Comparison of ENCODE assay signal across 12 mouse cellular contexts in the genomic region with DNA sequence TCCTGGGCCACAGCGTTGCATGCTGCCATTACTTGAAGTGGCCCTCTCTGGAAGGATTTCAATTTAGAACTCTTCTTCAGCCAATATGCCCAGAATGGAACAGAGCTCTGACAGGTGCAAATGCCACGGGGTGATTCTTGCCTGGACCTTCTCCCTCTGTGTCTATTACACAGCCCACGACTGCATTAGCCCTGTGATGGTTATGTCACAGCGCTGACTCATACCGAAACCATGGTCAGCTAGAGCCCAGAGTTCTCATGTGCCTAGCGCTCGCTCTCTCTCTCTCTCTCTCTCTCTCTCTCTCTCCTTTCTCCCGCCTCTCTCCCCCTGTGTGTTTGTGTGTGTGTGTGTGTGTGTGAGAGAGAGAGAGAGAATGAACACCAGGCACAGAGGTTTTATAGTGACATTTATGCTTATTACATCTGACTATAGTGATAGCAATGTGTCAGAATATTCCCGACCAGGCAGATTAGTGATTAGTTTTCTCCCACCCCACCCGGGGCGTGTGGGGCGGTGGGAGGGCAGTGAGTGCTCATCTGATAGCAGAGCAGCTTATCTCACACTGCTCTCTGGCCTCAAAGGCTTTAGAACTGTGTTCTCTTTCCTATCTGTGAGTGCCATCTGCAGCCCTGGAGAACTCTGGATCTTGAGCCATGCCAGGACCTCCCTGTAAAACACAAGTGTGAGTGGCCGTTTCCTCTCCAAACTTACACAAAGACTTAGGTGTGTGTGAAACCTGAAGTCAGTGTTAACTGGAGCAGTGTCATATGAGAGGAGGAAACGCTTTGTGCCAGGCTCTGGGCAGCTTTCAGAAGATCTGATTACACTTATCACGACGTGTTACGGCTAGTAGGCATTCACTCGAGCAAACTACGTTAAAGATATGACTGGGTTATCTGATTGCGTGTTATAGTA. TPM values are rescaled to one million over a fixed set of nuclear protein-coding genes. Genes with fewer than 3 reads are reported as not detected.
A peak's percentile ranks its signal among the peaks of the same experiment; 100 is the strongest.
DNase-seq lines count a peak whose midpoint lies in the region; ATAC-seq and TF ChIP-seq lines count a peak whose summit lies in the region.
"Had no signal": no experiment of that assay in that cellular context is flagged by ENCODE, and none has a peak within 500 bp of the region (broad histone marks: within the 10 kb centered on the region; RNA-seq: fewer than 3 reads in every experiment).

No protein-coding gene starts in this region.

- H3K9ac ChIP-seq in lung, postnatal 0 days (replicated peaks; ENCODE audit: low read depth), result no peak overlapping the region
- H3K9ac ChIP-seq: embryonic facial prominence, embryonic 12.5 days; lung, embryonic 15.5 days had no signal

- no peak for TF ChIP-seq EP300 in lung, postnatal 0 days (IDR thresholded peaks at IDR 0.05)

- H3K27me3 ChIP-seq in lung, postnatal 0 days (replicated peaks; ENCODE audit: insufficient read depth, low read length), result no peaks in the 10 kb centered on the region
- peaks cover 25% of the 10 kb centered on the region for H3K27me3 ChIP-seq in Patski

- H3K36me3 ChIP-seq in lung, postnatal 0 days (ENCODE audit: insufficient read depth, low read length), result no peaks in the 10 kb centered on the region
- H3K36me3 ChIP-seq: embryonic facial prominence, embryonic 12.5 days; lung, embryonic 15.5 days had no signal

- H3K9me3 ChIP-seq in lung, postnatal 0 days (ENCODE audit: low read length), result no peaks in the 10 kb centered on the region
- H3K9me3 ChIP-seq: embryonic facial prominence, embryonic 12.5 days; lung, embryonic 15.5 days had no signal

- no peak for TF ChIP-seq CTCF in lung, postnatal 0 days (IDR thresholded peaks at IDR 0.05)
- TF ChIP-seq CTCF in lung, adult 2 months (IDR thresholded peaks at IDR 0.05; ENCODE audit: insufficient read depth, low read length), result no peak
- no peak for TF ChIP-seq CTCF in Patski (IDR thresholded peaks at IDR 0.05)

- H3K4me3 ChIP-seq in lung, postnatal 0 days (ENCODE audit: low read depth, low read length), result no peak overlapping the region
- H3K4me3 ChIP-seq in lung, adult 2 months (replicated peaks; ENCODE audit: extremely low read depth, low read depth, low read length), result no peak overlapping the region
- H3K4me3 ChIP-seq: embryonic facial prominence, embryonic 12.5 days; lung, embryonic 15.5 days had no signal

- peak; percentile 18 for DNase-seq in lung, postnatal 0 days (ENCODE audit: low spot score)
- no peak for DNase-seq in lung, adult 2 months
- no peak for DNase-seq in Patski (ENCODE audit: low read depth, low spot score)
- no peak for DNase-seq in left cerebral cortex, adult 11 months (ENCODE audit: low spot score)
- DNase-seq in layer of hippocampus, adult 18-20 months (ENCODE audit: low spot score in 2 of 2), result no peak
- DNase-seq: right cerebral cortex, postnatal 4 days had no signal

- 42% methylated on average over 20 of the region's 20 CpGs for WGBS in lung, postnatal 0 days
- 43% methylated on average over 20 of the region's 20 CpGs for WGBS in lung, adult 2 months

- CTCF ChIA-PET in Patski (lab: Charles Lee), result no interaction called here

- no peak for TF ChIP-seq POLR2A in lung, adult 2 months (IDR thresholded peaks at IDR 0.05; ENCODE audit: borderline replicate concordance, extremely low read depth, low read depth, low read length)

- H3K4me1 ChIP-seq in lung, postnatal 0 days (ENCODE audit: insufficient read depth, low read depth, low read length), result no peaks in the 10 kb centered on the region
- H3K4me1 ChIP-seq in lung, adult 2 months (ENCODE audit: control insufficient read depth, insufficient read depth, low read length), result no peaks in the 10 kb centered on the region
- H3K4me1 ChIP-seq: lung, embryonic 15.5 days had no signal

- in situ Hi-C loops in Patski (cut with MboI; ENCODE audit: low pct_unique_long_range_greater_than_20kb), result no loop called here

- POLR2A ChIA-PET in Patski (lab: Charles Lee), result interaction anchor here (0.6 kb wide), 1 partner anchor 1137 kb away, joined by 5 read pairs; no protein-coding TSS in a partner anchor

- H3K27ac ChIP-seq in lung, postnatal 0 days (ENCODE audit: low read length), result no peak overlapping the region
- H3K27ac ChIP-seq: embryonic facial prominence, embryonic 12.5 days; lung, embryonic 15.5 days had no signal

- no peak for ATAC-seq in lung, postnatal 0 days
- ATAC-seq in Patski, result peak; percentile 51
- ATAC-seq in hematopoietic stem cell, adult 5-6 weeks (replicated peaks in 1 of 2; ENCODE audit: insufficient read depth in 1 of 2, low FRiP score in 2 of 2, low TSS enrichment in 1 of 2, low read depth in 1 of 2, poor library complexity in 2 of 2, severe bottlenecking in 2 of 2), result peak; percentile 83 to 89
- ATAC-seq in neutrophil, adult 5-6 weeks (ENCODE audit: extremely low read depth, insufficient number of reproducible peaks, low FRiP score, poor library complexity, severe bottlenecking), result peak; percentile 50; the same call in 1 of the 2 replicates
- ATAC-seq in erythroblast, adult 5-6 weeks (replicated peaks; ENCODE audit: low FRiP score, poor library complexity, severe bottlenecking), result no peak
- ATAC-seq: hindbrain, embryonic 16.5 days had no signal

- no peak overlapping the region for H3K4me2 ChIP-seq in lung, postnatal 0 days (replicated peaks; ENCODE audit: low read depth, low read length)
- H3K4me2 ChIP-seq: embryonic facial prominence, embryonic 12.5 days; lung, embryonic 15.5 days had no signal

RNA-seq across cellular contexts. Expression of gene Grap2, which starts 10.4 kb away (rescaled TPM):
- 1.9 and 2.2 TPM in 2 replicates for polyA plus RNA-seq in lung, postnatal 0 days (2015; fragmentation: Nextera tagmentation; extraction: Ambion mirVana)
- 5.3 and 7.3 TPM in 2 replicates for polyA plus RNA-seq in lung, adult 2 months (2012; rRNA removed)
- not detected for polyA plus RNA-seq in Patski (2021)
- 2.6 and 2.9 TPM in 2 replicates for total RNA-seq in hematopoietic stem cell, adult 5-6 weeks (2017)
- 108 and 112 TPM in 2 replicates for total RNA-seq in neutrophil, adult 5-6 weeks (2017)
- total RNA-seq in erythroblast, adult 5-6 weeks (2015; ENCODE audit: low replicate concordance), result 138 and 159 TPM in 2 replicates
- 126 and 164 TPM in 2 replicates for total RNA-seq in erythroblast, adult 5-6 weeks (2017; ENCODE audit: low replicate concordance)
- total RNA-seq in layer of hippocampus, adult 18-20 months (2021), result under 1 TPM; 0.05 to 0.10 TPM

RNA-seq across cellular contexts. Expression of gene Enthd1, which starts 17.9 kb away (rescaled TPM):
- polyA plus RNA-seq in lung, postnatal 0 days (2015; fragmentation: Nextera tagmentation; extraction: Ambion mirVana), result not detected in 2 replicates
- polyA plus RNA-seq in lung, adult 2 months (2012; rRNA removed), result not detected in 2 replicates
- polyA plus RNA-seq in Patski (2021), result not detected
- total RNA-seq in hematopoietic stem cell, adult 5-6 weeks (2017), result not detected in 2 replicates
- 0.25 and 0.35 TPM in 2 replicates for total RNA-seq in neutrophil, adult 5-6 weeks (2017)
- total RNA-seq in erythroblast, adult 5-6 weeks (2015; ENCODE audit: low replicate concordance), result not detected in 2 replicates
- not detected in 2 replicates for total RNA-seq in erythroblast, adult 5-6 weeks (2017; ENCODE audit: low replicate concordance)
- not detected for total RNA-seq in layer of hippocampus, adult 18-20 months (2021)
- polyA plus RNA-seq: embryonic facial prominence, embryonic 12.5 days; hindbrain, embryonic 16.5 days; lung, embryonic 15.5 days had no signal

Comparison
In these comparisons a context has a peak if more than half of its experiments do, and no peak if none do; other contexts are left out.
1. ATAC-seq: peak in Patski (single experiment), hematopoietic stem cell, adult 5-6 weeks (2 of 2) and neutrophil, adult 5-6 weeks (single experiment); none in lung, postnatal 0 days (single experiment) and erythroblast, adult 5-6 weeks (single experiment).
2. RNA of gene Grap2, which starts 10.4 kb away (total RNA-seq): 126 to 164 TPM in erythroblast, adult 5-6 weeks and 108 to 112 TPM in neutrophil, adult 5-6 weeks; 2.6 to 2.9 TPM in hematopoietic stem cell, adult 5-6 weeks and 0.05 to 0.10 TPM in layer of hippocampus, adult 18-20 months; every median in the first group is over 10 times any median in the second.